Mouse (Mus musculus): ENCODE measurements around the gene Tcl1b2. TPM values are rescaled to one million over a fixed set of nuclear protein-coding genes. Genes with fewer than 3 reads are reported as not detected.
"Not testable (repeated sequence)": the region's sequence is repeated elsewhere in the genome, so short reads cannot be mapped to it uniquely, and the experiment has no call there.

Gene Tcl1b2
- polyA plus RNA-seq, 1 experiment from 2014 or later, result not detected

DNA sequence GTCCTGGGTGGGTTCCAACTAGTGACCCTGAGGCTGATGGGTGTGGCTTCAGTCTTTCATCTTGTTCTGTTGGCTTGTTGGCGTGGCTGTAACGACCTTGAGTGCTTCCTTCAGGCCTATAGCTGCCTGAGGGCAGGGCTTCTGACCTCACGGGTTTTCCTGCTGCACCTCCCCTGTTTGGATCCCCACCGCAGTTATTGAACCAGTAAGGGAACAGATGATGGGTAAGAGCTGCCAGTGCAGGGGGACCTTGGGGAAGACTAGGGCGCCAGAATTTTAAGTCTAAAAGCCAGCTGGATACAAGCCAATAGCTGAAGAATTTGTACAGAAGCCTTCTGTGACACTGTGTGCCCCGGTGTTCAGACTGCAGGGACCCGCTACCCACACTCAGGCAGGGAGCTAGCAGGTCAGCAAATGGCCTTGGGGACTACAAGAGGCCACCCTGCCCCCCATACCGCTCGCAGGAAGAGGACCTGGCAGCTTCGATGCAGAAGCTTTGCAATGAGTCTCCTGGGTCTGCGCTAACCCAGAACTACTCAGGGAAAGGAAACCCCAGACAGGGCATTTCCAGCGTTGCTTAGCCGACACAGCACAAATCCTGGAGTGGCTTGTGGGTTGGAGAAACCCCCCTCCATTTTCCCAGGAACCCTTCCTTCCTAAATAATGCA, 33.4 kb upstream of the Tcl1b2 start:
- no peak for ATAC-seq (replicated peaks; ENCODE audit: insufficient number of reproducible peaks, low FRiP score, low TSS enrichment)
- no peak overlapping the region for H3K4me2 ChIP-seq
- no peaks in the 10 kb centered on the region for H3K9me3 ChIP-seq (replicated peaks; ENCODE audit: control insufficient read depth, low read length)
- peaks cover 16% of the 10 kb centered on the region for H3K4me1 ChIP-seq (ENCODE audit: control insufficient read depth, insufficient read depth, low read length)
- H3K27ac ChIP-seq (ENCODE audit: low read depth, low read length), result no peak overlapping the region
- H3K27me3 ChIP-seq (ENCODE audit: control insufficient read depth, insufficient read depth, low read length), result no peaks in the 10 kb centered on the region
- 35% methylated on average over 13 of the region's 13 CpGs for WGBS (ENCODE audit: insufficient replicate concordance)
- H3K9ac ChIP-seq (ENCODE audit: low read depth, low read length), result no peak overlapping the region
- no peaks in the 10 kb centered on the region for H3K36me3 ChIP-seq (ENCODE audit: control insufficient read depth, insufficient read depth, low read length)
- no peak overlapping the region for H3K4me3 ChIP-seq (ENCODE audit: low read depth, low read length)

DNA sequence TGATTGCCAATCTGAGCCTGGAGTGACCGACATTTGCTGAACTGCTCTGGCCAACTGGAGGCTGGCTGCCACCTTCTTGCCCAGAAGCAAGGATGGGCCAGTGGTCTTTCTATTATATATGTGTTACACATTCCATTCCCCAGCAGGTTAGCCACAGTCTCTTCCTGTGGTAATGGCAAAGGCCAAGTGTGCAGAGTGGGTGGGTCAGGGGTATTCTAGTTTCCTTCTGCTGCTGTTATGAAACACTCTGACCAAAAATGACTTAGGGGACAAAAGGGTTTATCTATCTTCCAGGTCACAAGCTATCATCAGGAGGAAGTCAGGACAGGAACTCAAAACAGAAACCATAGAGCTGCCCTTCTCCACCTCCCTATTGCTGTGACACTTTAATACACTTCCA, 29.2 kb upstream of the Tcl1b2 start:
- Histone ChIP-seq H3K9me3 (replicated peaks; ENCODE audit: control insufficient read depth, low read length) (no peaks in the 10 kb centered on the region), H3K27ac (ENCODE audit: low read depth, low read length) (no peak overlapping the region), H3K4me2 (no peak overlapping the region), H3K27me3 (ENCODE audit: control insufficient read depth, insufficient read depth, low read length) (no peaks in the 10 kb centered on the region), H3K36me3 (ENCODE audit: control insufficient read depth, insufficient read depth, low read length) (no peaks in the 10 kb centered on the region), H3K4me1 (ENCODE audit: control insufficient read depth, insufficient read depth, low read length) (0 out of 2 replicates have a peak, but pooled peaks cover 4% of the 10 kb centered on the region), H3K9ac (ENCODE audit: low read depth, low read length) (no peak overlapping the region), H3K4me3 (ENCODE audit: low read depth, low read length) (no peak overlapping the region)
- WGBS (ENCODE audit: insufficient replicate concordance), result 80% methylated on average over 1 of the region's 1 CpGs
- no peak for ATAC-seq (replicated peaks; ENCODE audit: insufficient number of reproducible peaks, low FRiP score, low TSS enrichment)

DNA sequence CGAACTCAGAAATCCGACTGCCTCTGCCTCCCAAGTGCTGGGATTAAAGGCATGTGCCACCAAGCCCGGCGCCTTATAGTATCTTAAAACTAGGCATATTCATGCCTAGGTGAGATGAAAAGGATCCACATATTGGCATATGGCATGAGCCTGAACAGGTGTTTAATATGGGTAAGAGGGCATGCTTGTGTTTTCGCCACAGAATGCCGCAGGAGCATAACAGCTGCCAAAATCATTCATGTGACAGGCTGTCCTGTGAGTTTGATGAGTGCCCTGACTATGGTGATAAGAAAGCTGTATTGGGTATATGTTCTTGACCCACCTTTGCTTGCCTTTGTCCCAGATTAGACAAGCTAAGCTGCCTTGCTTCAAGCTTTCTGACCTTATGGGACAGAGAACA, 20.5 kb upstream of the Tcl1b2 start:
- H3K9ac ChIP-seq (ENCODE audit: low read depth, low read length), result no peak overlapping the region
- no peaks in the 10 kb centered on the region for H3K36me3 ChIP-seq (ENCODE audit: control insufficient read depth, insufficient read depth, low read length)
- H3K4me1 ChIP-seq (ENCODE audit: control insufficient read depth, insufficient read depth, low read length), result no peaks in the 10 kb centered on the region
- H3K4me2 ChIP-seq, result no peak overlapping the region
- H3K27ac ChIP-seq (ENCODE audit: low read depth, low read length), result no peak overlapping the region
- 71% methylated on average over 6 of the region's 6 CpGs for WGBS (ENCODE audit: insufficient replicate concordance)
- ATAC-seq (replicated peaks; ENCODE audit: insufficient number of reproducible peaks, low FRiP score, low TSS enrichment), result no peak
- no peak overlapping the region for H3K4me3 ChIP-seq (ENCODE audit: low read depth, low read length)
- no peaks in the 10 kb centered on the region for H3K27me3 ChIP-seq (ENCODE audit: control insufficient read depth, insufficient read depth, low read length)
- no peaks in the 10 kb centered on the region for H3K9me3 ChIP-seq (replicated peaks; ENCODE audit: control insufficient read depth, low read length)

DNA sequence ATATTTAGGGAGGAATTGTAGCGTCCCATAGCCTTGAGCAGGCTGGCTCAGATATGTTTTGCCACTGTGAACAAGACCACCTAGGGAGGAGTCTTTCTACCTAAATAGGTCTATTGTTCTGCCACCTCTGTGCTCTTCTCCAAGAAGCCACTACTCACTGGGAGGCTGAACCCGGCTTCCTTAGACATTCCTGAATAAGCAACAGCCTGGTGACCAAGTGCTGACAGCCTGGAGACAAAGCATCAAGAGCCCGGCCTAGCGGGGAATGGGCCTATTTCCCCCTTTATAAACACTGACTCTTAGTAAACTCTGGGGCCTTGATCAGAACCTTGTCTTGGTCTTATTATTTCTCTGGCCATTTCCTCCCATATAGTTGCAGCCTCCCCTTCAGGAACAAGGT, 19.3 kb upstream of the Tcl1b2 start:
- Histone ChIP-seq H3K27me3 (ENCODE audit: control insufficient read depth, insufficient read depth, low read length) (no peaks in the 10 kb centered on the region), H3K4me3 (ENCODE audit: low read depth, low read length) (no peak overlapping the region), H3K36me3 (ENCODE audit: control insufficient read depth, insufficient read depth, low read length) (no peaks in the 10 kb centered on the region), H3K9me3 (replicated peaks; ENCODE audit: control insufficient read depth, low read length) (no peaks in the 10 kb centered on the region), H3K4me1 (ENCODE audit: control insufficient read depth, insufficient read depth, low read length) (no peaks in the 10 kb centered on the region), H3K4me2 (no peak overlapping the region), H3K27ac (ENCODE audit: low read depth, low read length) (no peak overlapping the region), H3K9ac (ENCODE audit: low read depth, low read length) (no peak overlapping the region)
- ATAC-seq (replicated peaks; ENCODE audit: insufficient number of reproducible peaks, low FRiP score, low TSS enrichment), result no peak
- WGBS (ENCODE audit: insufficient replicate concordance), result 48% methylated on average over 4 of the region's 4 CpGs

DNA sequence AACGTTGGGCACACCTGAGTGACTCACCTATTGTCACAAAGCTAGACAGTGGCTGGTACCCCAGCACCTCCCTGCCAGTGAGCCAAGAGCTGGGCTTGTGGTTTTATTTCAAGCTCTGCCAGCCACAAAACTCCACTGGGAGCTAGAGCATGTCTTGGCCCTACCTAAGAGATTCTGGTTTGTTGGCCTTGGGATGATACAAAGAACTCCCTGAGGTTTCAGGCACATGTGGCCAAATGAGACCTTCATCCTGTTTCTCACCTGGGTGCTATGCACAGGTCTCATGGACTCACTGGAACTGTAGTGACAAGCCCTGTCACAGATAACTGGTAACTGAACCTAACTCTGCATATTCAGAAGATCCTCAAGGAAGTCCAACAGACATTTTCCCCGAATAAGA, 18.2 kb upstream of the Tcl1b2 start:
- ATAC-seq (replicated peaks; ENCODE audit: insufficient number of reproducible peaks, low FRiP score, low TSS enrichment), result no peak
- Histone ChIP-seq H3K27me3 (ENCODE audit: control insufficient read depth, insufficient read depth, low read length) (no peaks in the 10 kb centered on the region), H3K27ac (ENCODE audit: low read depth, low read length) (no peak overlapping the region), H3K36me3 (ENCODE audit: control insufficient read depth, insufficient read depth, low read length) (no peaks in the 10 kb centered on the region), H3K9ac (ENCODE audit: low read depth, low read length) (no peak overlapping the region), H3K4me2 (no peak overlapping the region), H3K4me3 (ENCODE audit: low read depth, low read length) (no peak overlapping the region), H3K9me3 (replicated peaks; ENCODE audit: control insufficient read depth, low read length) (no peaks in the 10 kb centered on the region), H3K4me1 (ENCODE audit: control insufficient read depth, insufficient read depth, low read length) (no peaks in the 10 kb centered on the region)
- whole genome bisulfite sequencing (ENCODE audit: insufficient replicate concordance), result 73% methylated on average over 2 of the region's 2 CpGs

DNA sequence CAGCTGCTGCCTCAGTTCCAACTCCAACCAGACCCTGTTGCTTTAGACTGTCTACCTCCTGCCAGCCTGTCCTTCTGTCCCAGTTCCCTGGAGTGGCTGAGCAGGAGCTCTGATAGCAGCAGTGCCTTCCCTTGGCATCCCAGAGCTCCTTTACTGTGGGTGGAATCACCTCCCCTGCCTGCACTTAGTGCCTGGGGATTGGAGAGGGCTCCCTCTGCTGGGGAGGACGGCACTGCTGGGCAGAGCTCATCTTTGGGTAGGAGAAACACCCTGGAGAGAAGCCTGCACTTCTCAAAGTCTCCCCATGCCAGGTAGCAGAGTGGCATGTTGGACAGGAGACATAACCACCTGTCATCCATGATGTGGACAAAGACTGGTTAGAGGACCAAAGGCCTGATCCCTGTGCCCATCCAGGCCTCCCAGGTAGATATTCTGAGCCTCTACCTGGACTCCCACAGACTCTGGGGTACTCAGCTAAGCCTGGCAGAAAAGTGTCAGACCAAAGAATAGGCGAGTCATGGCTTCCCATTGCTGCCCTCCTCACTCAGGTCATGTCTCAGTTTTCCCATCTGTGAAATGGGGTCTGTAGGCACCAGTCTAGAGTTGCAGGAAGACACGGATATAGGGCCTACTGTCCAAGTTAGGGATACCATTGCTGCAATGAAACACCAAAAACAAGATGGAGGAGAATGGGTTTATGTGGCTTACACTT, 16.2 kb upstream of the Tcl1b2 start:
- H3K4me1 ChIP-seq (ENCODE audit: control insufficient read depth, insufficient read depth, low read length); H3K27ac ChIP-seq (ENCODE audit: low read depth, low read length); H3K4me3 ChIP-seq (ENCODE audit: low read depth, low read length); H3K9ac ChIP-seq (ENCODE audit: low read depth, low read length); H3K4me2 ChIP-seq; ATAC-seq (replicated peaks; ENCODE audit: insufficient number of reproducible peaks, low FRiP score, low TSS enrichment); H3K36me3 ChIP-seq (ENCODE audit: control insufficient read depth, insufficient read depth, low read length); H3K27me3 ChIP-seq (ENCODE audit: control insufficient read depth, insufficient read depth, low read length); H3K9me3 ChIP-seq (replicated peaks; ENCODE audit: control insufficient read depth, low read length): not testable (repeated sequence)
- 58% methylated on average over 3 of the region's 3 CpGs for WGBS (ENCODE audit: insufficient replicate concordance)

DNA sequence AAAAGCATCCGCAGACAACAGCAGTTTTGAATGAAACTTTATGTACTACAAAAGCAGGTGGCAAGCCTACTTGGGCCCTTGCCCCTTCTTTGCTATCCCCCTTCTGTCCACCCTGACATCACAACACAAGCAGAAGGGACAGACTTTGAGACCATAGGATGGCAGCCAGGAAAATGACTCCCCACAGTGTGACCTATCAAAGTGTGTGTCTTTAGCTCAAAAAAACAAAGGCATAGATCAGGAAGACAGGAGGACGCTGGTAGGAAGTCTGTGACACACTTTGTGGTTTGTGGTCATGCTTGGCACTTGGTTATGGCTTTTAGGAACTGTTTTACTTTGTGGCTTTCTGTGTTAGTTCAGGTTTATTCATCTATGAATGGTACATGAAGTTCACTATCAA, 11.6 kb upstream of the Tcl1b2 start:
- H3K27me3 ChIP-seq (ENCODE audit: control insufficient read depth, insufficient read depth, low read length); H3K4me1 ChIP-seq (ENCODE audit: control insufficient read depth, insufficient read depth, low read length); H3K27ac ChIP-seq (ENCODE audit: low read depth, low read length); H3K36me3 ChIP-seq (ENCODE audit: control insufficient read depth, insufficient read depth, low read length); ATAC-seq (replicated peaks; ENCODE audit: insufficient number of reproducible peaks, low FRiP score, low TSS enrichment); H3K4me3 ChIP-seq (ENCODE audit: low read depth, low read length); H3K9me3 ChIP-seq (replicated peaks; ENCODE audit: control insufficient read depth, low read length); H3K4me2 ChIP-seq; H3K9ac ChIP-seq (ENCODE audit: low read depth, low read length): not testable (repeated sequence)
- WGBS (ENCODE audit: insufficient replicate concordance), result 48% methylated on average over 2 of the region's 2 CpGs

DNA sequence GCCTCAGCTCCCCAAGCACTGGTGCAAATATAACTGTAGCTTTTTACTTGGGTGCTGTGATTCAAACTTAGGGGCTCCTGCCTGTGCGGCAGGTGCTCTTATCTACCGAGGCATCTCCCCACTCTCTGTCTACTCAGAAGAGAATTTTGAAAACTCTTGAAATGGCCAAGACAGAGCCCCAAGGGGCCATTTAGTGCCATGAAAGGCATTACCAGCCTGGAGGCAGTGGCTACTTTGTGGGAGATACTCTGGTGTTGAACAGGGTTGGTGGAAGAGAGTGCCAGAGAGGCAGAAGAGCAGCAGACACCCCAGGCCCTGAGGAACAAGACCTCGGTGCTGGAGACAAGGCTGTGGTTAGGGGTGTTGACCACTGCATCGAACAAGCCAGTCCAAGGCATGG, 11.0 kb upstream of the Tcl1b2 start:
- 74% methylated on average over 4 of the region's 4 CpGs for WGBS (ENCODE audit: insufficient replicate concordance)
- H3K36me3 ChIP-seq (ENCODE audit: control insufficient read depth, insufficient read depth, low read length); H3K4me2 ChIP-seq; H3K9ac ChIP-seq (ENCODE audit: low read depth, low read length); H3K27ac ChIP-seq (ENCODE audit: low read depth, low read length); H3K27me3 ChIP-seq (ENCODE audit: control insufficient read depth, insufficient read depth, low read length); H3K4me3 ChIP-seq (ENCODE audit: low read depth, low read length); H3K4me1 ChIP-seq (ENCODE audit: control insufficient read depth, insufficient read depth, low read length); ATAC-seq (replicated peaks; ENCODE audit: insufficient number of reproducible peaks, low FRiP score, low TSS enrichment); H3K9me3 ChIP-seq (replicated peaks; ENCODE audit: control insufficient read depth, low read length): not testable (repeated sequence)

DNA sequence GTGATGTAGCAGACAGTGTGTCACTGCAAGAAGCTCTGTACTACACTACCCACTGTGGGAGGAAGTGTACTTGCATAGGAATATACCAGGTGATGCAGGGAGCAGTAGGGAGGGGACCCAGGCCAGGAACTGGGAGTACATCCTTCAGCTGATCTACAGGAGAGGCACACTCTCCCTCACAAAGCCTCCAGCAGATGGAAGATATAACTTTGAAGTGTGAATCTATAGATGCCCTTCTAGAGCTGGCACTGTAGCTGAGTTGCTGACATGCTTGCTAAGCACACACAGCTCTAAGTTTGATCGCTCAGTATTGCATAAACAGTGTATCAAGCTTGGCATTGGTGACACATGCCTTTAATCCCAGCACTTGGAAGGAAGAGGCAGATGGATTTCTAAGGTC, 8.1 kb upstream of the Tcl1b2 start:
- H3K4me2 ChIP-seq; H3K27me3 ChIP-seq (ENCODE audit: control insufficient read depth, insufficient read depth, low read length); H3K27ac ChIP-seq (ENCODE audit: low read depth, low read length); H3K36me3 ChIP-seq (ENCODE audit: control insufficient read depth, insufficient read depth, low read length); ATAC-seq (replicated peaks; ENCODE audit: insufficient number of reproducible peaks, low FRiP score, low TSS enrichment); H3K4me1 ChIP-seq (ENCODE audit: control insufficient read depth, insufficient read depth, low read length); H3K9me3 ChIP-seq (replicated peaks; ENCODE audit: control insufficient read depth, low read length); H3K9ac ChIP-seq (ENCODE audit: low read depth, low read length); H3K4me3 ChIP-seq (ENCODE audit: low read depth, low read length): not testable (repeated sequence)
- WGBS (ENCODE audit: insufficient replicate concordance), result 76% methylated on average over 1 of the region's 1 CpGs

All from heart, embryonic 11.5 days (tissue).